Mouse (Mus musculus) frontal cortex, adult (tissue): Measurements from ENCODE around the gene Kcnip1.
A peak's percentile ranks its signal among the peaks of the same experiment; 100 is the strongest.

Source experiments
- ATAC-seq: cut with Nextera tagmentation; 2 replicates; pipeline ENCODE4 v1.9.2; 2017; ENCODE audit warnings: mild to moderate bottlenecking, moderate library complexity, mixed read lengths; ENCODE audit not compliant: low TSS enrichment

The Kcnip1 gene

DNA sequence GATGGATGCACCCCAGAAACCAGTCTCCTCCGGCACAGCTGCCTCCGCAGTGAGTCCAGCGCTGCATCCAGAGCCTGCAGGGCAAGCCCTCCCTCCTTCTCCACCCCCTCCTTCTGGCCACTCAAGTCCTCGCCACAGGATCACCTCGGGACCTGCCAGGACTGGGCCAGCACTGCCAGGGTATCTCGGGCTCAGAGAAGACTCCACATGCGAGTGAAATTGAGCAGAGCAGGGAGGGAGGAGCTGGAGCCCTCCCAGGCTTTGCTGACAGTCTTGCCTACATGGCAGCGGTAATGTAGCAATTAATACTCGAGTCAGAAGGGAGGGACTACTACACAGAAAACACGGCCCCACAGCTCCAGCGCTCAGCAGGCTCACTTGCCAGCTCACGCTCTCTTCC is at the start of gene Kcnip1:
Kcnip1 (minus strand) TSS at position 215 of the 400 bp plus-strand sequence.
- no peak for ATAC-seq

DNA sequence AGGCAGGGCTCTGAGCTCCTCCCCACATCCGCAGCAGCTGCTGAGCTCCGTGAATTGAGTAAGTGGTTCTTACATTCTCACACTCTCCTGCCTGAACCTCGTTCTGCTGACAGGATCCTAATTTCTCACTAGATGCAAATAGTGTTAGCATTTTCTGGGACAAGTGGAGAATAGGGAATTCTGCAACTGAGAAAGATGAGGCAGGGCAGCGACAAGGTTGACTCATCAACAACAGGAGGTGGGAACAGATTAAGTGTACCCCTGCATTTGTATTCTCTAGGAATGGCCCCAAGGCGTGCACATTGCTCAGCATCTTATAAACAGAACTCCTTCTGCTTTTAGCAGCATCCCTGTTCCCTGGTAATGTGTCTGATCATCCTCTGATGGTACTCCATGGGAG is 47.1 kb upstream of the Kcnip1 start:
- peak; percentile 88 for ATAC-seq

DNA sequence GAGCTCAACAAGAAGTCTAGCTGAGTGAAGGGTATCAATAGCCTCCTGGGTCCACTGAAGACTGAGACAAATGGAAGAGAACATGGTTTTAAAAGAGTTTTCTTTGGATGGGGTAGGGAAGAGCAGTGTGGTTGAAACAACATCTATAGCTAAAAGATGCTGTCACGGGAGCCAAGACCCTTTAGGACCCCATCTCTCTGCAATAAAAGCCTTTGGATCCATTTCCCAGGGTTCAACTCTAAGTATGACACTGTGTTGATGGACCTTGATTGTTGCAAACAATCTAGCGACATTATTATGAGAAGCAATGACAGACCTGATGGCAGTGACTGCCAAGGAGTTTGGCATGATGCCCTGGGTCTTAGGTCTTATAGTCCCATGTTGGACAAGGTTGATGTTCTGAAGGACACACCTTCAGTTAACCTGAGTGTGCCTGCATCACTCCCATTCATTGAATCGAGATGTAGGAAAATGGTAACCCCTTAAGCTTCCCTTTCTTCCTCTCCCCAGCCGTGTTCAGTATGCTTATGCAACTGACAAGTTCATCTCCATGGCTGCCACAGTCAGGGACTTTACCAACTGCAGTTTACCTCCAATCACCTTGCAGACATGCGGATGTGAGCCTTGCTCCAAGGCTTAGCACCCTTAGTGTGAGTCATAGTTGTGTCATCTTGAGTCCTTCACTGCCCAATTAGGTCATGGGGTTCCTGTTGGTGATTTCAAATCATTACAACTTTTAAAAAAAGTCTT is 43.1 kb upstream of the Kcnip1 start:
- ATAC-seq, result no peak

DNA sequence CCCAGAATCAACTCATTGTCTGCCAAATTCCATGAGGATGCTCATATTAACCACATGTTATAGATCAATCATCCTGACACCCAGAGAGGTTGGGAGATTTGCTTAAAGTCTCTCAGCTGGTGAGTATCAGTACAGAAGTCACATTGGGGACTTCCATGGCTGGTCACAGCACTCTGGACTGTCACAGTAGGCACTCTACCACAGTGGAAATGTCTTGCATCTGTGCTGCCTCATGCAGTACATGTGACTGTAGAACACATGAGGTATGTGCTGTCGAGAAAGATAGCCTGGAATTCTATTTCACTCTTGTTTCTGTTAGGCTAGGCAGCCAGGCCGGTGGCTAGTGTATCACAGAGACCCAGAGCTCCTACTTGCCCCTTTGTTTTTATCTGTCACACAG is 41.8 kb upstream of the Kcnip1 start:
- no peak for ATAC-seq

DNA sequence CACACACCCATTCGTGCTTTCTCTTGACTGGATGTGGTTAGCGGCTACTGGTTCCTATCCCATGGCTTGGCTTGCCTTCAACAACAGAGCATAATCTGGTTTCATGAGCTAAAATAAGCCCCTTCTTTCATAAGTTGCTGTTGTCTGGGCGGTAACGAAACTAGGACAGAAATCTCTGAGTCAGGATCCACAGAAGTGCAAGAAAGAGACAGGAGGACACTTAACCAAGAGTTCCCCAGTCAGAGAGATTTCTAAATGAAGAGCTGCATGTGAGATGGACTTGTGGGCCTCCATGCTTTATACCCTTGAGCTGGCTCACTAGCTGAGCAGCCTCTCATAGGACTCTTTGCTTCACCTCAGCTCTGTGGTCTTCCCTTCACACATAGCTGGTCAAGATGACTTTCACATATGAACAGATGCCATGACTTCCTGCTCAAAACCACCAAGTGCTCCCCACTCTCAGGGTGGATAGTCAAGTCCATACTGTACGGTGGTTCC is 41.1 kb upstream of the Kcnip1 start:
- peak; percentile 97 for ATAC-seq

DNA sequence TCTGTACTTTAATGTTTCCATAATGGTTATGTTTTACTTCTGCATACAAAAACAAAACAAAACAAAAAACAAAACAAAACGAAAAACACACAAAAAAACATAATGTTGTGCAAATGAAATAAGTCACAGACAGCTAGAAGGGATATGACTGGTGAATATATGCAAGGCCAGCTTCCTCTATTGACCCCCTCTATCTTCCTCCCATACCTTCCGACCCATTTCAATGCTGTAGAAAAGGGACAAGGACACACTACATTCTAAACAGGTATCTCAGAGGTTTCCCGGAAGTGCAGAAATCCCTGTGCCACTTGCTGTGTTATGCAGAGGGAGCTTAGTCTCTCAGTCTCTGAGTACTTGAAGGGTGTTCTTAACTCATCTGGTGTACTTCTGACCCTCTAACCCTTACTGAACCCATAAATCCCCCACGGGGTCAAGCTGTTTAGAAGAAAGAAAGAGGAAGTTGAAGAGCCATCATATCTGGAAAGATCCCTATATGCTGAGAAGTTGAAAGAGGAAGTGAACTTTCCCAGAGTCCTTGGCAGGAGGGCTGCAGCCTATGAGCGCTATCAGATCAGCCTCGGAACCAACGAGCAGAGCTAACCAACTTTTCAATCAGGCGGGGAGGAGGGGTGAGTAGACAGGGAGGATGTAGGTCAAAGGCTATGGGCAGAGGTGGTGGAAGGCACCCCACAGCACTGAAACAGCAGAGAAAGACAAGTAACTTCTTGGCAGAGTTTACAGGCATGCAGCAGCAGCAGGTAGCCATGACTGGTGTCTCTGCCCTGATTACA is 38.3 kb upstream of the Kcnip1 start:
- ATAC-seq, result no peak

DNA sequence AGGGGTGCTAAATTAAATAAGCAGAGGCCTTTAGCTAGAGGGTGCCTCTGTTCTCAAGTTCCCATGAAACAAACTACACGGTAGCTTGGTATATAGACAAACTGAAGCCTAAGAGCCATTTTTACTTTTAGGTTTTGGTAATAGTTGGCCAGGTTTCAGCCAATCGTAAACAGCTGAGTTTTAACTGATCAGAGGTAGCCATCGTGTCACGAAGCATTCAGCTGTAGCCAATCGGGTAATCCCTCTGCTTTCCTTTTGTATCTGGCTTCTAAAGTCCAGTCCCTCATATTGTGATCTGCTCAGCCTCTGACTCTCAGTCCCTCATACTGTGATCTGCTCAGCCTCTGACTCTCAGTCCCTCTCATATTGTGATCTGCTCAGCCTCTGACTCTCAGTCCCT is 36.7 kb upstream of the Kcnip1 start:
- no peak for ATAC-seq

DNA sequence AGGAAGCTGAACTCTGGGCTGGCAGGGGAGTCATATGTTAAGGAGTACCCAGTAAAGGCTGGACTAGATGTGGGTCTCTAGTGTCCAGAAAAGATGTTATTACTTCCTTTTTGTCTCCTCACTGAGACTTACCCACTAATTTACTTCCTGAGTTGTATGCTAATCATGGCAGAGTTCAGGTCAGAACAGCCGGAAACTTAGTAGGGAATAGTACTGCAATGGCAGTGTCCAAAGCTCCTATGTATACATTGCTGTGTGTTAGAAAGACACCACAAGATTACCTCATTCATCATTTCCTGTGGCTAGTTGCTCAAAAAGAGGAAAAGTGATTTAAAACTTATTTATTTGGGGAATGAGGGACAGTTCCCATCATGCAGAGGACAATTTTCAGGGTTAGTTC is 32.1 kb upstream of the Kcnip1 start:
- no peak for ATAC-seq

DNA sequence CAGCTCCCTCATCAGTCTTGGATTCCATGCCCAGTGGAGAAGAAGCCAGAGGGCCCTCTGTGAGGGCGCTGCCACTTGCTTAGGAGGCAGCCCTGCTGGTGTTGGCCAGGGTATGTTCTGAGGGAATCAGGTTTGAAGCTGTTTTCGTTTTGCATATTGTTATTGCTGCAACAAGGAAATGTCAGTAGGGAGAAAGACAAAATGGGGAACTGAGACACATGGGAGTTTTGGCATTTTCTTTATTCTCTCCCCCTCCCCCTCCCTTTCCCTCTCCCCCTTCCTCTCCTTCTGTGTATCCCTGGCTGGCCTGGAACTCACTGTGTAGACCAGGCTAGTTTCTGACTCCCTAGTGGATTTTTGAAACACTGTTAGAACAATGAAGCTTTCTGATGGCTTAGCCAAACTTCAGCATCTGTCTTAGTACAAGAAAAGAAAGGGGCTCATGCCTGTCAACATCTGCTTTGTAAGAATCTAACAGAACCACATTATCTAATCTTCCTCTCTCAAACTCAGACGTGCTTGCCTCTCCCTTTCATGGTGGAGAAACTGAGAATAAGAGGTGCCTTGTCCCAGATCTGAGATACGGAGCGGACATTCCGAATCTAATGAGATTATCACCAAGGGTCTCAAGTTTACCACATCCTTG is 19.2 kb upstream of the Kcnip1 start:
- ATAC-seq, result no peak

DNA sequence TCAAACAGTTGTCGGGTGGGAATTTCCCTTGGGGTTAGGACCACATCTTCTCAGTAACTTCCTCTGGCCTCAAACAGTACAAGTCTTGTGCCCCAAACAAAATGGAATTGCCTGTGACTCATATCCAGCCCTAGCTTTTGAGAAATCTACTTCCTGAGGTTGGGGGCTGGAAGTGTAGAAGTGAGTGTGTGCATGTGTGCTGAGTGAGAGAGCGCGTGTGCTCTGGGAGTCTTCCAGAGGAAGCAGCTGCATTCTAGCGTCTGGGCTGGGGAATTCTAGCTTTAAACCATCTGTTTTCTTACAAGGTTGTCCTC is 17.9 kb upstream of the Kcnip1 start:
- peak; percentile 82 for ATAC-seq

DNA sequence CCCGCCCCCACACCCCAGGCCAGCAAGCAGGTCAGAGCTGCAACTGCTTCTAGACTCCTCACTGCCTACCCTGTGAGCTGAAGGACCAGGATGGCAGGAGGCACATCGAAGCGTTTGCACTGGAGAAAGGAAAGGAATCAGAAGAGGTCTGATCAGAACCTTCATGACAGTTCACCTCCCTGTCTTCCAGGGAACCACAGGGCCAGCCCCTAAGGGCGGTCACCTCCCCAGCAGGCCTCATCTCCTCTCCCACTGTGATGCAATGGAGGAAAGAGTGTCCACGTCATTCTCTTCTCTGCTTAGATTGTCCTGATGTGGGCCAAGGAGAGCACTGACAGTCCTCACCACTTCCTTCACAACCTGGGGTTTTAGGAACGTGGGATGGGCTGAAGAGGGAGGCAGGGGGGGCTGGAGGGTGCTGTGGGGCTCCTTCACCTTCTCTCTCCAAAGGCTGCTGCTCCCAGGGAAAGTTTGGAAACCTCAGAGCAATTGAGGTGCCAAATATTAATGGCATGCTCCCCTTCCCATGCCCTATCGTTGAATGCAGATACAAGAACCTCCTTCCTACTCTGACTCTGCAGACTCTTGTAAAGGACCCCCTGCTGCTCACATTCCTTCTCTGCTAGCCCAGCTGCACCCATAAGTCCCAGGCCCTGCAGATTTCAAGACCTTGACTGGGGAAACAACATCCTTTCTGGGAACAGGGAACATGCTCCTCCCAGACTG is 17.3 kb upstream of the Kcnip1 start:
- no peak for ATAC-seq

DNA sequence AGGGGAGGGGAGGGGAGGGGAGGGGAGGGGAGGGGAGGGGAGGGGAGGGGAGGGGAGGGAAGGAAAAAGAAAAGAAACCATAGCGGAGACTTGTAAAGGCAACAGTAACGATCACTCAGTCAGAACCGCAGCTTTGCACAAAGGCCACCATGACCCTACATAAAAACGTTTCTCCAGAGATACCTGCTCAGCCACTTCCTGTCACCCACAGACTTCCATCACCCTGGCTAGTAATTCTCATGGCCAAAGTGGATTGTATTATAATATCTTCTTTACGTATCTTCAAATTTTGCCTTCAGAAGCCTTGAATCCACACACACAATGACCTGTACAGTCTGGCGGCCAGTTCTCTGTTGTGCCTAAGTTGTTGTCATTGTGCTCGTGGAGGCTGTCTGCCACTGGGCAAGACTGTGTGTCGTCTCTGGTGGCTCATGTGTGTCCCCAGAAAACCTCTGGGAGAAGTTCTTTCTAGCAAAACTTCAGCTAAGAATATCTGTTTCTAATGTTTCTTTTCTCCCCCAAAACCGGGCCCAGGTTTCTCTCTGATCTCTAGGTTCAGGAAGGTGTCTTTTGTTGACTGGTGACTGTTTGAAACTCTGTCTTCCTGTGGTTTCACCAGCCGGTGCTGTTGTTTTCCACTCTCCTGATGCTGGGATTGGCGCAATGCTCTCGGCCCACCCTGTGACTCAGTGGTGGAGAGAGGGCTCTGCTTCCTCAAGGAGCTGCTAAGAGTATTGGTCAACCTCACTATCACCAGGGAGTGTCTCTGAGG is 16.6 kb upstream of the Kcnip1 start:
- ATAC-seq, result no peak

DNA sequence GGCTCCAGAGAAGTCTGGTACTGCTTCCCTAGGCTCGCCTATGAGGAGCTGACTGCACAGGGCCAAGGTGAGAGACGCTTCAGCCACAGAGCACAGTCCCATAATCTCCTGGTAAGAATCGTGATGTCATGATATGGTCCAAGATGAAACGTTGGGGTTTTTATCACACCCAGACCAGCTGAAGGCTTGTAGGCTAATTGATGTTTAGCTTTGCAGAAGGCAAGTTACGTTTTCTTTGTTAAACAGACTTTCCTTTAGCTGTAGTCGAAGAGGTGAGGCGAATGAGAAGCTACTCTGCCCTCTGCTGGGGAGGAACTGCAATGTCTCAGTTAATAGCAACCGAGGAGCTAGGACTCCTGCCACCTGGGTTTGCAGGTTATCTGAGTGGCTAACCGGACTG is 15.8 kb upstream of the Kcnip1 start:
- peak; percentile 92 for ATAC-seq

DNA sequence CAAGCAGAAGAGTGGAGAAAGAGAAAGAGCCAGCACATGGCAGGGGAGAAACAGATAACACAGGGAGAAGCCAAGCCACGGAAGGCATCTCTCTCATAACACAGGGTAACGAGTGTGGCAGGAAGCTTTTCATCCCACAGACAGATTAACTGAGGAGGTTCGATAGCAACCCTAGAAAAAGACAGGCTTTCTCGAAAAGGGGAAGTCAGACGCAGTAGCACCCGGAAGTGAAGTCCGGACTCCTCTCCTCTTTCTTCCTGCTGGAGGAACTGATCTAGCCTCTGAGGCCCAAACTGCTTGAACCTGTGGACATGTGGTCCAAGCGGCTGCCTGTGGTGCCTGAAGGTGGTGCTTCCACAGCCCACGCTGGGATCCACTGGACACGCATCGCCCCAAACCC is 15.3 kb upstream of the Kcnip1 start:
- no peak for ATAC-seq

DNA sequence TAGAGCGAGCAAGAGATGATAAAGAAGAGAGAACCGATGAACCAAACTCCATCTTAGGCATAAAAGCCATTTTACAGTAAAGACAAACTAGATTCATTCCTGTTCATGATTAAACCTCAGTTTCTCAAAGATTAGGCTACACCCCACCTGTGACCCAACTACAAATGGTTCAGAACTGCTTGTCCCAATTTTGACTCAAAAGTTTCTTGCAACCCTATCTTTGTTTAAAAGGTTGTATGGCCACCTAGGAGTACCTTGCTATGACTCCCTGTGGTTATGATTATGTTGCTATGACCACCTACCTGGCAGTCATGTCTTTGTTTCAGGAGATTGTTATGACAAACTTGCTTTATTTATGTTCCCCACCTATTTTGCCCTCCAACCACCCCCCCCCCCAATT is 14.7 kb upstream of the Kcnip1 start:
- no peak for ATAC-seq

DNA sequence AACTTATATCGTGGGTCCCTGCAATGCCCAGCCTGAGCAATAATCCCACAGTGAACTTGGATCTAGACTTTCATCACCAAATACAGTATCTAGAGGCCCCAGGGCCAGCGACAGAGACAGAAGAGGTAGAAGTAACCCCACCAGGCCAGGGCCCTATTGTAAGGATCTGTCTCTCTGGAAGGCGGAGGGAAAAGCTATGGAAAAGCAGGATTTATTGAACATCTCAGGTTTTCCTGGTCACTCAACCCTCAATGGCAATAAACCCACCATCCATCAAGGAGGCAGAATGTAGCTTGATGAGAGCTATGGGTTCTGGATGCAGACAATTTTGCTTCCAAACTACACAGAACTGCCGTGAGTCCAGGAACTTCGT is 9.6 kb upstream of the Kcnip1 start:
- ATAC-seq, result peak; percentile 31; the same call in 1 of the 2 replicates

DNA sequence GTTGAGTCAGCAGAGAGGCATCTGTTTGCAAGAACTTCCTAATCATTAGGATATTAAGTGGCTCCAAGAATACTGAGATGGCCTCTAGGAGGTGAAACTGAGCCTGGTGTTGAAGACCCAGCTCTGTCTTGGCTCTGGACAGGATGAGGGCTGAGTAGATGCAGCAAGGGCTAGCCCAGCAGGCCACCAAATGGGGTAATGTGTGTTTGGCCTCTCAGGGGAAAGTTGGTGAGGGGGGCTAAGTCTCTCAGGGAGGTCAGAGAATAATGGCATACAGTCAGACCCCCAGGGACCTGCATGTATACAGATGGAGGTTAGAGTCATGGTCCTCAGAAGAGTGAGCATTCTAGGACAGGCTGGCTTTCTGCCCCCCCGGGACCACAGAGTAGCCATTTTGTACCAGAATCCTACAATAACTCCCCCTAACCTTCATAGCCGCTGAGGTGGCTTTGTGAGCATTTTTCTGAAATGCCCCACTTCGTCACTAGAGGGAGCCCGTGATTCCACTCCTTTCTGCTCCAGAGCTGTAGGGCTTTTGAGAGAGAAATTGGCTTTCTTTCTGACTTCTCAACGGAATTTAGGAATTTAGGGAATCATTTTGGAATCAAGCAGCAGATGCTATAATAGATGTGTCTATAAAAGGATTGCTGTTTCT is 9.1 kb upstream of the Kcnip1 start:
- peak; percentile 90 for ATAC-seq

DNA sequence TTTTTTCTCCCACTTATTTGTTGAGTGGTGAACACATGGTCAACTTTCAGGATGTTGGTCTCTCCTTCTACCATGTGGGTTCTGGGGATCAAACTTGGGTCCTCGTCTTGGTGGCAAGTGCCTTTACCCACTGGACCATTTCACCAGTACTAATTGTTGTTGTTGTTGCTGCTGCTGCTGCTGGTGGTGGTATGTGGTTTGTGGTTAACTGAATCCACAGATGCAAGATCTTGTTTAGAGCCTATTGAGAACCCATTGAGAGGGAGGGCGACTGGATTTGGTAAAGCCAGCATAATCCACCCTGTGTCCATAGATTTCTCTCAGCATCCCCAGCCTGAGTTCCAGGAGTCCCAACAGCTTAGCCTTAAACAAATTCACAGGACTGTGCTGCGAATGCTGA is 7.5 kb upstream of the Kcnip1 start:
- ATAC-seq, result no peak

DNA sequence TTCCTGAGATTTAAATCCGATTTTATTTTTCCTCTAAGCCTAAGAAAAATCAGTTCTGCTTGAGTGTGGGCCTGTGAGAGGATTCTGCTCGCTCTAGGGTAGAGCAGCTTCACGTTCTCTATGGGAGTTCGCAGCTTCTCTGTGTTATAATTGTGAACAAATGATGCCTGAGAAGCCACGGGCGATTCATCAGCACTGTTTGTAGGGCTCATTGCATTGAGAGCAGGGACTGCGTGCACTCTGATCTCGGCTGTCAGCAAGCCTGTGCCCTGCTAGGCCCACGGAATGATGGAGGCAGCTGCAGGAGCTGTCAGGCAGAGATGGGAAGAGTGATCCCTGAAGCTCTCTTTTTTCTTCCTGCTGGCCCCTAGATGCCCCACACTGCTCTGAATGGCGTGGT is 5.3 kb upstream of the Kcnip1 start:
- no peak for ATAC-seq

DNA sequence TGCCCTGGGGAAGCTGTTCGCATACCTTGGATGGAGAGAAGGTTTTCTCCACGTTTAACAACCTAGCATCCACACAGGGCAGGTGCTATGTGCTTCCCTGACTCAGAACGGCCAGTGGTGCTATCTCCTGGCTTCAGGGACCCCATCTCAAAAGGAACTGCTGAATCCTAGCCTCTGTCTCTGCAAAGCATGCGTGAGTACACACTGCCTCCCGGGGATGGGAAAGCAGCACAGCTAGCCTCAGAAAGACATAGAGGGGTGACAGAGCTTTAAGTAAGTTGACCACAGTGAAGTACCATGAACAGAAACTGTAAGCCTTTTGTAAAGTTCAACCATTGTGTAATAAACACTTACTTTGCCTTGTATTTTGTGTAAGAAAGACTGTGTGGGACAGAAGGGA is 544 bp upstream of the Kcnip1 start:
- no peak for ATAC-seq

DNA sequence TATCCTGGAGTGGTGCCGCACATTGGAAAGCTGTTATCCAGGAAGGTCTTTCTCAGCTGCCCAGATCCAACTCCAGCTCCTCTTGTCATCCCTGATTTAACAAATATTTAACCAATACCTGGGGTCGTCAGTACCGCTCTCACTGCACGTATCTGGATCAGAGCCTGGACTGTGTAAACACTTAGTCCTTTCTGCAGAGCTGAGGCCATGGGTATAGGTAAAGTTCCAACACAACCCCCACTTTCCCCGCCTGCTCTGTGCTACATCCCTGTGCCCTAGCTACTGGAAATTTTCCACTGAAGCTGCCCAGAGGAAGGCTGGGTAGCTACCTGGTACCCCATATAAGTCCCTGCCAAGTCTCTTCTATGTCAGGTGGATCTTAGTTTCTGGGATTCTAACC is 3.0 kb downstream of the Kcnip1 start:
- ATAC-seq, result no peak
